Mouse (Mus musculus): ENCODE results near the gene Rgs11. TPM values are rescaled to one million over a fixed set of nuclear protein-coding genes. Genes with fewer than 3 reads are reported as not detected.

The Rgs11 gene
- polyA plus RNA-seq, 1 experiment from 2014 or later, result 18.7 TPM

DNA sequence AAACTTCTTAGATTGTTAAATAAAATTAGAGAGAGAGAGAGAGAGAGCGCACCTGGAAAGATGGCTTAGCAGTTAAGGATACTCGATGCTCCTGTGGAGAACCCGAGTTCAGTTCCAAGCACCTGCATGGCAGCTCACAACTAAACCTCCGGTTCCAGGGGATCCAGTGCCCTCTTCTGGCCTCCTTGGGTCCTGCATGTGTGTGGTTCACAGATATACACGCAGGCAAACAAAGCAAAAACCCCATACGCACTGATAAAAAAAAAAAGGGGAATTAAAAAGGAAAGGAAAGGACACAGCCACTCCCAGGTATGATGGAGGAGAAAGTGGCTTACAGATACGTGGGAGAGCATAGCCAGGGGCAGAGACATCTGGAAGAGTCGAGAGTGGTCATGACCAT, 30.1 kb downstream of the Rgs11 start:
- 73% methylated on average over 8 of the region's 8 CpGs for WGBS
- no peak overlapping the region for H3K4me3 ChIP-seq
- H3K27me3 ChIP-seq, result no peaks in the 10 kb centered on the region
- H3K9me3 ChIP-seq, result no peaks in the 10 kb centered on the region
- no peaks in the 10 kb centered on the region for H3K36me3 ChIP-seq
- no peak overlapping the region for H3K27ac ChIP-seq (replicated peaks)
- no peak for ATAC-seq (ENCODE audit: low FRiP score, low read depth)
- no peak overlapping the region for H3K4me2 ChIP-seq
- 0 out of 2 replicates have a peak, but pooled peaks cover 8% of the 10 kb centered on the region for H3K4me1 ChIP-seq (replicated peaks)
- H3K9ac ChIP-seq, result no peak overlapping the region

GRCm38 (mm10) chr17:26234386-26234785, 31.6 kb downstream of the Rgs11 start:
- WGBS, result 90% methylated on average over 8 of the region's 8 CpGs
- no peaks in the 10 kb centered on the region for H3K27me3 ChIP-seq
- 0 out of 2 replicates have a peak, but pooled peaks cover 8% of the 10 kb centered on the region for H3K4me1 ChIP-seq (replicated peaks)
- no peaks in the 10 kb centered on the region for H3K9me3 ChIP-seq
- H3K4me2 ChIP-seq, result no peak overlapping the region
- ATAC-seq (ENCODE audit: low FRiP score, low read depth), result no peak
- H3K36me3 ChIP-seq, result no peaks in the 10 kb centered on the region
- H3K9ac ChIP-seq, result no peak overlapping the region
- no peak overlapping the region for H3K27ac ChIP-seq (replicated peaks)
- no peak overlapping the region for H3K4me3 ChIP-seq

- H3K4me1 ChIP-seq (replicated peaks), result 0 out of 2 replicates have a peak, but pooled peaks cover 8% of the 10 kb centered on the region
- no peak for ATAC-seq (ENCODE audit: low FRiP score, low read depth)
- H3K4me2 ChIP-seq, result no peak overlapping the region
- H3K4me3 ChIP-seq, result no peak overlapping the region
- 0 out of 2 replicates have a peak overlapping the region, but pooled peaks have one; percentile 11 for H3K27ac ChIP-seq (replicated peaks)
- 55% methylated on average over 13 of the region's 13 CpGs for WGBS
- no peaks in the 10 kb centered on the region for H3K27me3 ChIP-seq
- no peaks in the 10 kb centered on the region for H3K9me3 ChIP-seq
- H3K9ac ChIP-seq, result no peak overlapping the region
- H3K36me3 ChIP-seq, result no peaks in the 10 kb centered on the region
Measured at GRCm38 (mm10) chr17:26235077-26235815, 32.5 kb downstream of the Rgs11 start.

- ATAC-seq (ENCODE audit: low FRiP score, low read depth), result no peak
- 89% methylated on average over 10 of the region's 10 CpGs for WGBS
- no peak overlapping the region for H3K27ac ChIP-seq (replicated peaks)
- H3K36me3 ChIP-seq, result no peaks in the 10 kb centered on the region
- no peaks in the 10 kb centered on the region for H3K27me3 ChIP-seq
- no peaks in the 10 kb centered on the region for H3K9me3 ChIP-seq
- no peak overlapping the region for H3K4me3 ChIP-seq
- peaks cover 16% of the 10 kb centered on the region for H3K4me1 ChIP-seq (replicated peaks)
- no peak overlapping the region for H3K9ac ChIP-seq
- H3K4me2 ChIP-seq, result no peak overlapping the region
Measured at GRCm38 (mm10) chr17:26237667-26238066, 34.9 kb downstream of the Rgs11 start.

DNA sequence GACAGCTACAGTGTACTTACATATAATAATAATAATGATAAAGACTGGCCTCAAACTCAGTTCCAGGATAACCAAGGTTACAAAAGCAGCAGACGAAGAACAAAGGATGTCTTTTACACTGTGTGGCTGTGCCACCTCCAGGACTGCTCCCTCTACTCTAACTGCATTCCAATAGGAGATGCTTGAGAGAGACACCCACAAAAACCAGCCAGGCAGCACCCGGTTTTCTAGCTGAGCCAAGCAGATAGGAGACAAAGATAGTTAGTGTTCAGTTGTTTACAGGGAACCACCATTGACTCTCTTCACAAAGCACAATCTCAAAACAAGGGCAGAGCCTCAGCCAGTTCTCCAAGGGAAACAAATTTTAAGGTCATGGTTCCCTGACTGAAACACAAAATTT, 36.8 kb downstream of the Rgs11 start:
- H3K27ac ChIP-seq (replicated peaks), result no peak overlapping the region
- peaks cover 28% of the 10 kb centered on the region for H3K4me1 ChIP-seq (replicated peaks)
- H3K9me3 ChIP-seq, result no peaks in the 10 kb centered on the region
- H3K4me2 ChIP-seq, result no peak overlapping the region
- no peak overlapping the region for H3K9ac ChIP-seq
- ATAC-seq (ENCODE audit: low FRiP score, low read depth), result no peak
- H3K4me3 ChIP-seq, result no peak overlapping the region
- H3K27me3 ChIP-seq, result no peaks in the 10 kb centered on the region
- H3K36me3 ChIP-seq, result no peaks in the 10 kb centered on the region
- 72% methylated on average over 2 of the region's 2 CpGs for WGBS

DNA sequence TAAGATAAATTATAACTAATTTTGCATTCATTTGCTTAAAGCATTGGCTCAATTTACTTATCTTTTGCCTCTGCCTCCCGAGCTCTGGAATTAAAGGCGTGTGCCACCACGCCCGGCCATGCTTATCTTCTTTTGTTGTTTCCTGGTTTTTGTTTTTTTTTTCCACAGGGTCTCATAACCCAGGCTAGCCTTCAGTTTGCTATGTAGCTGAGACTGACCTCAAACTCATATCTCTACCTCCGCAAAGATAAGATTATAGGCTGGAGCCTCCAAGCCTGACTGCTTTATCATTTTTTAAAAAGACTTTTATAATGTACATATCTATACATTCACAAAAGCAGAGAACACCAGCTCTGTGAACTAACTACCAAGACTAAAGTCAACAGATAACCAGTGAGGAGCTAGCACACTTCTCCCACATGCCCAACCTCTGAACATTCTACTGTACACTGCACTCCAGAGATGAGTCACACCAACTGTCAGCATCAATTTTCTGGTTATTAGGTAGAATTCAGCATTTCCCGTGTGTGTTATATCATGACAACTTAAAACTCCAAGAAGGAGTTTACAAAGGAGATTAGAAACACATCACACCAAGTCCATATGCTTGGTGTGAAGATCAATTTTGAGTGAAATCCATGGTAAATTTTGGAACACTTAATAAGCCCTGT, 37.5 kb downstream of the Rgs11 start:
- 89% methylated on average over 6 of the region's 6 CpGs for WGBS

GRCm38 (mm10) chr17:26240990-26241389, 38.2 kb downstream of the Rgs11 start:
- Histone ChIP-seq H3K27me3 (no peaks in the 10 kb centered on the region), H3K4me3 (no peak overlapping the region), H3K4me2 (no peak overlapping the region), H3K9me3 (no peaks in the 10 kb centered on the region), H3K9ac (no peak overlapping the region), H3K36me3 (no peaks in the 10 kb centered on the region), H3K4me1 (replicated peaks) (peaks cover 22% of the 10 kb centered on the region), H3K27ac (replicated peaks) (no peak overlapping the region)
- WGBS, result 85% methylated on average over 6 of the region's 6 CpGs
- ATAC-seq (ENCODE audit: low FRiP score, low read depth), result no peak

More for the DNA sequence above, 37.5 kb downstream of the Rgs11 start:
- Histone ChIP-seq H3K27me3 (no peaks in the 10 kb centered on the region), H3K36me3 (no peaks in the 10 kb centered on the region), H3K4me1 (replicated peaks) (peaks cover 27% of the 10 kb centered on the region), H3K9me3 (no peaks in the 10 kb centered on the region), H3K27ac (replicated peaks) (no peak overlapping the region), H3K9ac (no peak overlapping the region), H3K4me3 (no peak overlapping the region), H3K4me2 (no peak overlapping the region)
- ATAC-seq (ENCODE audit: low FRiP score, low read depth), result no peak

DNA sequence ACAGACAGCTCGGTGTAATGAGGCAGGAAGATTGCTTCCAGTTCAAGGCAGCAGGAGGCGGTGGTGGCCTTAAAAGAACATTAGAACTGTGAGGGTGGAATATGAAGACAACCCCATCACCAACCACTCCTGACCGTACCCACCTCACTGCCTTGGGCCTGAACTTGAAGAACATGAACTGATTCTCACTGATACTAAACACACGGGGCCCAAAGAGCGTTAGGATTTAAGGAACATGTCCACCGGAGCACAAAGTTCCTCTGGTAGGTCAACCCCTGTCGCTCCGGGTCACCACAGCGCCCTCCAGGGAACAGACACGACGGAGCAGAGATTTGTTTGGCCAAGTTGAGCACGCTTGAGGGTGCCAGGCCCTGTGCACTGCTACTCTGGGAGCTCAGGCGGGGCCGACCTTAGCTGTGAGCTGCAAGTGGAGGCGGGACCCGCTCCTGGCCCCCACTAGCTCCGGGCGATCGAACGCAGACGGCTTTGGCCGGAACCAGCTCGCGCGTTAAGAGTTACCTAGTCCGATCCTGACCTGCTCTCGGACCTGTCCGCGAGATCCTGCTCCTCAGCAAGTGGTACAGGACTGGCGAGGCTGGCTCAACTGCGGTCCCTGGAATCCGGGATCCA, 40.8 kb downstream of the Rgs11 start:
- peak overlapping the region; percentile 67 for H3K9ac ChIP-seq
- peak overlapping the region; percentile 84 for H3K4me2 ChIP-seq
- peak; percentile 19 for ATAC-seq (ENCODE audit: low FRiP score, low read depth)
- no peaks in the 10 kb centered on the region for H3K27me3 ChIP-seq
- H3K9me3 ChIP-seq, result no peaks in the 10 kb centered on the region
- peak overlapping the region; percentile 86 for H3K27ac ChIP-seq (replicated peaks)
- H3K4me1 ChIP-seq (replicated peaks), result peaks cover 22% of the 10 kb centered on the region
- no peaks in the 10 kb centered on the region for H3K36me3 ChIP-seq
- peak overlapping the region; percentile 67 for H3K4me3 ChIP-seq
- under 1% methylated on average over 32 of the region's 32 CpGs for WGBS

DNA sequence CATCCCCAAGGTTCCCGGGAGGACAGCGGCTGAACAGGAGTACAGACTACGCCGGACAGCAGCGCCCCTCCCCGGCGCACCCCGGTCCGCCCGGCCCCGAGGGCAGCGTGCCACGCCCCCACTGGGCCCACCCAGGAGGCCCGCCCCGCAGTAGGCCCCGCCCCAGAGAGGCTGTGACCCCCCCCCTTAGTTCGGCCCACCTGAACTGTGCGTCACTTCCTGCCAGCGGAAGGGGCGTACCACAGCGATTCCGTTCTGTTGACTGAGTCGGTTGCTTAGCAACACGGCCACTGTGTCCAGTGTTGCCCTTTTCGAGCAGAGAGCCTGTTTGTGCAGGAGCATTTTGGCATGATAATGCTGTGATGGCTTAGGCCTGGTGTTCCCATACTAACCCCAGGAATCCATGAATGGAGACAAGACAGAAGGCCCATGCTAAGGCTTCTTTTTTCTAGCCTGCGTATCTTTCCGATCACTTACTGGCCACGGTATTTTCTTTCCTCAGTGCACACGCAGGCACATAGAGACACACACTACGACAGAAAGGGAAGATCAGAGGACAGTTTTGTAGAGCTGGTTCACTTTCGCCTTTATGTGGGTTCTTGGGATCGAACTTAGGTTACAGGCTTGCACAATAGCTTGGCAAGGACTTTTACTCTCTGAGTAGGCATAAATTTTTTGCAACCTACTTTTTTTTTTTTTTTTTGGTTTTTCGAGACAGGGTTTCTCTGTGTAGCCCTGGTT, 41.5 kb downstream of the Rgs11 start, which contains the start of gene Fam234a:
TSS of gene Fam234a (minus strand) at position 142 of the 741 bp plus-strand sequence.
- H3K27ac ChIP-seq (replicated peaks), result peak within 1 kb of the TSS; percentile 86
- WGBS, result 5% methylated on average over 33 of the region's 33 CpGs
- H3K27me3 ChIP-seq, result no peaks in the 10 kb centered on the region
- peak within 1 kb of the TSS; percentile 84 for H3K4me2 ChIP-seq
- H3K36me3 ChIP-seq, result no peaks in the 10 kb centered on the region
- H3K4me3 ChIP-seq, result peak within 1 kb of the TSS; percentile 67
- peak; percentile 97 for ATAC-seq (ENCODE audit: low FRiP score, low read depth)
- peak within 1 kb of the TSS; percentile 67 for H3K9ac ChIP-seq
- H3K4me1 ChIP-seq (replicated peaks), result peaks cover 22% of the 10 kb centered on the region
- H3K9me3 ChIP-seq, result no peaks in the 10 kb centered on the region

DNA sequence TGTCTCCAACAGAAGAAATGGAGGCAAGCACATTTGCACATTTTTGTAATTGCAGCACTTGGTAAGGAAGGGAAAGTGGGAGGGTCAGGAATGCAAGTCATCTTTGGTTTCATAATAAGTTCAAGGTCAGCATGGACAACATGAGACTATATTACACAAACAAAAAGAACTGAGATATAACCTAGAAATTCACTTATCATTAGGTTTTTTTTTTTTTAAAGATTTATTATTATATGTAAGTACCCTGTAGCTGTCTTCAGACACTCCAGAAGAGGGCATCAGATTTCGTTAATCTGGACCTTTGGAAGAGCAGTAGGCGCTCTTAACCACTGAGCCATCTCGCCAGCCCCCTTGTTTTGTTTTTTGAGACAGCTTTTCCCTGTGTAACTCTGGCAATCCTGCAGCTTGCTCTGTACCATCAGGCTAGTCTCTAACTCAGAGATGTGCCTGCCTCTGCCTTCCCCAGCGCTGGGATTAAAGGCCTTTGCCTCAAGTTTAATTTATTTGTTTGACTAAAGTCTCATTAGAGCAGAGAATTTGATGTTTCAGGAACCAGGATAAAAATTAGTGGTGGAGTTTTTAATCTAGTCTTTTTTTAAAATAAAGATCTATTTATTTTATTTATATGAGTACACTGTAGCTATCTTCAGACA, 49.3 kb downstream of the Rgs11 start:
- WGBS, result 57% methylated on average over 4 of the region's 4 CpGs
- no peak for ATAC-seq (ENCODE audit: low FRiP score, low read depth)
- Histone ChIP-seq H3K27ac (replicated peaks) (peak overlapping the region; percentile 99), H3K4me1 (replicated peaks) (peaks cover 13% of the 10 kb centered on the region), H3K9me3 (no peaks in the 10 kb centered on the region), H3K4me3 (peak overlapping the region; percentile 96), H3K4me2 (peak overlapping the region; percentile 75), H3K36me3 (peaks cover 11% of the 10 kb centered on the region), H3K9ac (0 out of 2 replicates have a peak overlapping the region, but pooled peaks have one; percentile 96), H3K27me3 (no peaks in the 10 kb centered on the region)

- WGBS, result under 1% methylated on average over 43 of the region's 43 CpGs
- Histone ChIP-seq H3K4me3 (peak within 1 kb of the TSS; percentile 96), H3K4me2 (peak within 1 kb of the TSS; percentile 75), H3K9ac (peak within 1 kb of the TSS; percentile 96), H3K9me3 (no peaks in the 10 kb centered on the region), H3K27ac (replicated peaks) (peak within 1 kb of the TSS; percentile 99), H3K27me3 (no peaks in the 10 kb centered on the region), H3K36me3 (peaks cover 17% of the 10 kb centered on the region), H3K4me1 (replicated peaks) (peaks cover 13% of the 10 kb centered on the region)
- peak; percentile 96 for ATAC-seq (ENCODE audit: low FRiP score, low read depth)
Measured at GRCm38 (mm10) chr17:26252539-26253251, 49.9 kb downstream of the Rgs11 start, which contains the start of gene Luc7l. Luc7l (plus strand) TSS chr17:26252896.

Data from hindbrain, embryonic 15.5 days (tissue).